Mouse (Mus musculus): ENCODE data around the gene Hexa.

DNA sequence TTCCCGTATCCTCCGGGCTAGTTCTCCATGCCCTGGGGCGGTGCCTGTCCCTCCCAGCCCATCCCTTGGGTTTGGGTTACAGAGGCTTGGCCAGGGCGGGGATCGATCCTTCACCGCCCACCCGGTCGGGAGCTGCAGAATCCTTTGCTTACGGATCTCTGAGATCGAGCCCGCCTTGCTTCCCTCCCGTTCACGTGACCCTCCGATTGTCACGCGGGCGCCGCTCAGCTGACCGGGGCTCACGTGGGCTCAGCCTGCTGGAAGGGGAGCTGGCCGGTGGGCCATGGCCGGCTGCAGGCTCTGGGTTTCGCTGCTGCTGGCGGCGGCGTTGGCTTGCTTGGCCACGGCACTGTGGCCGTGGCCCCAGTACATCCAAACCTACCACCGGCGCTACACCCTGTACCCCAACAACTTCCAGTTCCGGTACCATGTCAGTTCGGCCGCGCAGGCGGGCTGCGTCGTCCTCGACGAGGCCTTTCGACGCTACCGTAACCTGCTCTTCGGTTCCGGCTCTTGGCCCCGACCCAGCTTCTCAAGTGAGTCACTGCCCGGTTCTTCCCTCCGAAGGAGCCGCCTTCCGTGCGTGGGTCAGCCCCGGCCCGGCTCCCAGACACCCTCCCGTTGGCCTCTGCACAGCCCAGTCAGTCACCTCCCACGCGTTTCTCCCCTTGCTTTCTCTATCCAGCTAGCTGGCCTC is at the start of gene Hexa, which contains the start of gene Tmem202:
- no peak for TF ChIP-seq CTCF (conservative IDR thresholded peaks at IDR 0.05; ENCODE audit: low read length)
- no peak for TF ChIP-seq NANOG (IDR thresholded peaks at IDR 0.05; ENCODE audit: borderline replicate concordance, low read length)

All from E14TG2a.4 (cell line).